Mouse (Mus musculus) small intestine, adult 2 months (tissue): ENCODE results near the gene Arhgap17.

Experiments
- CTCF ChIP-seq: fragments of 200-500 bp; IDR thresholded peaks from 2 replicates; pipeline ENCODE4 v1.5.1; 2012; ENCODE audit warnings: low read depth, mild to moderate bottlenecking, control low read depth, inconsistent platforms, low read length, moderate library complexity, mixed read lengths; ENCODE audit not compliant: insufficient replicate concordance, insufficient read length; ENCODE audit errors: extremely low read depth
- POLR2A ChIP-seq: fragments of 200-500 bp; IDR thresholded peaks from 2 replicates; pipeline ENCODE4 v1.6.1; 2012; ENCODE audit warnings: low read depth, mild to moderate bottlenecking, control low read depth, inconsistent platforms, low read length, moderate library complexity

DNA sequence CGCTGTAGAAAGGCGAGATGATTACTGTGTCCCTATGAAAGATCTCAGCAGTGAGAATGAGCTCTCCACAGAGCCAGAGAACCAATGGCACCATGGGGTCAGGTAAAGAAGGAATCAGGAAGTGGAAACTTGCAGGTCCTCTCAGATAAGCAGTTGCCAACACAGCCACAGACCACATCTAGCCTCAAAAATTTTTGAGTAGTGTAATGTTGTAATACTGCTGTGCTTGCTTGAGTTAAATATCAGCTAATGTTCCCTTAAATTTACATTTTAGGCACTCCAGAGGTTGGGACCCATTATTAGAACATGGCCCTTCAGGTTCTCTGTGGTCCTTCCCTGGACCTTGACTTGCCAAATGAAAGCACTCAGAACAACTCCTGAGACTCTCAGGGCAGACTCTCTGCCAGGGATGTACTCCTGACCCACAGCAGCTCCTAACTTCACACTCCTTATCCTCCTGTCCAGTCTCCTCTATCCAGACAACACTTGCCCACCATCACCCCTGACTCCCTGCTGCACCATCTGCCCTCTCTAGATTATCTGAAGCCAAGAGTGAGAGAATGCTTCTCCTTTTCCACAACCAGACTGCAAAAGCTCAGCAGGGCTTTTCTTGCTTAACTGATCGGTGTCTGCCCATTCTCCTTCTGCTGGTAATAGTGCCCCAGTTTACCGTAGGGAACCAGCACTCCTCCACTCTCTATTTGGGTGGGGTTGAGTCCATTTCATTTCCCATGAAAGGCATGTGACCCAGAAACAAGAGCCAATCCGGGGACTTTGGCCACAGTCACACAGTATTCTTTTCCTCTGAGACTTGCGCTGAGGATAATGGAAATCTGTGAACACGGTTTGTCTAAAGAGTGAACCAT lies 3.6 kb downstream of the Arhgap17 start:
- TF ChIP-seq CTCF, result no peak
- no peak for TF ChIP-seq POLR2A
